27 mouse cellular contexts compared by ENCODE assay signal in the genomic region with DNA sequence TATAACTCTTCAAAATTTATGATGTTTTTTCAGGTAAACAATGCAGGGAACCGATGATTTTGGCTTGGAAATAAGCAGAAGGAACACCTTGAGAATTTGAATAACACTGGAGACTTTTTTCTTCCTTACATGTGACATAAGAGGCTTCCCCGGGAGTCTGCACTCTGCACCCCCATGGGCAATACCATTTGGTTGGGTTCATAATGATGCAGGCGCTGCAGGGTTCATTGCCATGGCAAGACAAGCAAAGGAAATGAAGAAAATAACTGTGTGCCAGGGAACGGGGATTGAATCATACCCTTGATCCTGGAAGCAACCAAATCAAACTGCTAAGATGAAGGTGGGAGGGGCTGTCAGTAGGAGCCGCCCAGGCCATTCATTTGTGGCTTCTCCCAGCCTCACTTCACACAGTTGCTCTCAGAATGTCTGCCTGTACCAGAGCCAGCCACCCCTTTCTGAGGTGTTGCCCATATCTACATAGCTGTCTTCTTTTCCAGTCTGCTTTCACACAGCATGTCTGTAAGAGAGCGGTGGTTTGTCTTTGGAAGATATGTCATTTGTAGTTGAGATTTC.
DNase-seq lines count a peak whose midpoint lies in the region; ATAC-seq lines count a peak whose summit lies in the region.
"Had no signal": no experiment of that assay in that cellular context is flagged by ENCODE, and none has a peak within 500 bp of the region (broad histone marks: within the 10 kb centered on the region; RNA-seq: fewer than 3 reads in every experiment).

No protein-coding gene starts in this region.

- no peaks in the 10 kb centered on the region for H3K27me3 ChIP-seq in forebrain, embryonic 11.5 days (ENCODE audit: control insufficient read depth, insufficient read depth, low read length)
- no peaks in the 10 kb centered on the region for H3K27me3 ChIP-seq in forebrain, embryonic 10.5 days (ENCODE audit: poor library complexity, severe bottlenecking)
- H3K27me3 ChIP-seq in midbrain, embryonic 12.5 days, result no peaks in the 10 kb centered on the region
- H3K27me3 ChIP-seq in midbrain, embryonic 15.5 days (replicated peaks), result no peaks in the 10 kb centered on the region
- no peaks in the 10 kb centered on the region for H3K27me3 ChIP-seq in forebrain, embryonic 12.5 days
- H3K27me3 ChIP-seq in forebrain, embryonic 16.5 days (replicated peaks; ENCODE audit: control insufficient read depth, insufficient read depth, low read length), result no peaks in the 10 kb centered on the region
- H3K27me3 ChIP-seq: embryonic facial prominence, embryonic 12.5 days; liver, embryonic 12.5 days had no signal

- 73% methylated on average over 6 of the region's 6 CpGs for WGBS in forebrain, embryonic 11.5 days
- WGBS in forebrain, embryonic 10.5 days, result 85% methylated on average over 6 of the region's 6 CpGs
- WGBS in midbrain, embryonic 12.5 days, result 82% methylated on average over 6 of the region's 6 CpGs
- WGBS in midbrain, embryonic 15.5 days, result 67% methylated on average over 6 of the region's 6 CpGs
- 75% methylated on average over 6 of the region's 6 CpGs for WGBS in forebrain, embryonic 12.5 days
- 46% methylated on average over 6 of the region's 6 CpGs for WGBS in forebrain, embryonic 16.5 days

- H3K4me2 ChIP-seq in forebrain, embryonic 11.5 days (ENCODE audit: low read depth, low read length, severe bottlenecking), result no peak overlapping the region
- H3K4me2 ChIP-seq in midbrain, embryonic 12.5 days (replicated peaks), result no peak overlapping the region
- H3K4me2 ChIP-seq in midbrain, embryonic 15.5 days, result no peak overlapping the region
- no peak overlapping the region for H3K4me2 ChIP-seq in forebrain, embryonic 12.5 days
- H3K4me2 ChIP-seq in forebrain, embryonic 16.5 days (ENCODE audit: low read length), result no peak overlapping the region
- H3K4me2 ChIP-seq: embryonic facial prominence, embryonic 12.5 days; liver, embryonic 12.5 days had no signal

- H3K36me3 ChIP-seq in forebrain, embryonic 11.5 days (ENCODE audit: control insufficient read depth, insufficient read depth, low read length), result no peaks in the 10 kb centered on the region
- no peaks in the 10 kb centered on the region for H3K36me3 ChIP-seq in forebrain, embryonic 10.5 days (replicated peaks)
- H3K36me3 ChIP-seq in midbrain, embryonic 12.5 days, result no peaks in the 10 kb centered on the region
- H3K36me3 ChIP-seq in midbrain, embryonic 15.5 days (replicated peaks), result no peaks in the 10 kb centered on the region
- H3K36me3 ChIP-seq in forebrain, embryonic 12.5 days (replicated peaks), result no peaks in the 10 kb centered on the region
- no peaks in the 10 kb centered on the region for H3K36me3 ChIP-seq in forebrain, embryonic 16.5 days (ENCODE audit: control insufficient read depth, insufficient read depth)
- H3K36me3 ChIP-seq: embryonic facial prominence, embryonic 12.5 days; hindbrain, embryonic 10.5 days; liver, embryonic 12.5 days had no signal

- no peak for DNase-seq in forebrain, embryonic 11.5 days (ENCODE audit: low spot score)
- DNase-seq in forebrain, embryonic 10.5 days (ENCODE audit: extremely low spot score, low spot score), result no peak
- DNase-seq in testis, postnatal 14 days (ENCODE audit: low spot score), result no peak
- DNase-seq: cerebellum, adult 11-12 months; cerebellum, adult 9-11 months; embryo, embryonic 11 days; heart, postnatal 14 days; kidney, adult 9 months; kidney, postnatal 10 days; layer of hippocampus, postnatal 36 days; left cerebral cortex, postnatal 4 days; lung, postnatal 10 days; right cerebral cortex, adult 18-20 months; spleen, adult 18-20 months; thymus, adult 18-20 months; thymus, postnatal 36 days had no signal

- no peak overlapping the region for H3K4me3 ChIP-seq in forebrain, embryonic 11.5 days (ENCODE audit: low read depth, low read length)
- H3K4me3 ChIP-seq in forebrain, embryonic 10.5 days, result no peak overlapping the region
- H3K4me3 ChIP-seq in midbrain, embryonic 12.5 days, result no peak overlapping the region
- no peak overlapping the region for H3K4me3 ChIP-seq in midbrain, embryonic 15.5 days
- H3K4me3 ChIP-seq in forebrain, embryonic 12.5 days (replicated peaks), result no peak overlapping the region
- H3K4me3 ChIP-seq in forebrain, embryonic 16.5 days (replicated peaks; ENCODE audit: low read length), result no peak overlapping the region
- H3K4me3 ChIP-seq: embryonic facial prominence, embryonic 12.5 days; hindbrain, embryonic 10.5 days; liver, embryonic 12.5 days had no signal

- H3K4me1 ChIP-seq in forebrain, embryonic 11.5 days (replicated peaks; ENCODE audit: control insufficient read depth, insufficient read depth, low read length), result no peaks in the 10 kb centered on the region
- H3K4me1 ChIP-seq in forebrain, embryonic 10.5 days, result peaks cover 17% of the 10 kb centered on the region; the same call in 1 of the 2 replicates
- H3K4me1 ChIP-seq in midbrain, embryonic 12.5 days, result peaks cover 7% of the 10 kb centered on the region; the same call in 1 of the 2 replicates
- no peaks in the 10 kb centered on the region for H3K4me1 ChIP-seq in midbrain, embryonic 15.5 days
- peaks cover 6% of the 10 kb centered on the region; the same call in 1 of the 2 replicates for H3K4me1 ChIP-seq in forebrain, embryonic 12.5 days
- H3K4me1 ChIP-seq in forebrain, embryonic 16.5 days (replicated peaks; ENCODE audit: control insufficient read depth, insufficient read depth, low read length), result peaks cover 12% of the 10 kb centered on the region
- H3K4me1 ChIP-seq: embryonic facial prominence, embryonic 12.5 days; hindbrain, embryonic 10.5 days; liver, embryonic 12.5 days had no signal

- H3K9ac ChIP-seq in forebrain, embryonic 11.5 days (ENCODE audit: low read length), result no peak overlapping the region
- no peak overlapping the region for H3K9ac ChIP-seq in midbrain, embryonic 12.5 days (replicated peaks)
- H3K9ac ChIP-seq in midbrain, embryonic 15.5 days, result no peak overlapping the region
- no peak overlapping the region for H3K9ac ChIP-seq in forebrain, embryonic 12.5 days
- no peak overlapping the region for H3K9ac ChIP-seq in forebrain, embryonic 16.5 days (replicated peaks; ENCODE audit: low read depth, low read length)
- H3K9ac ChIP-seq: embryonic facial prominence, embryonic 12.5 days; liver, embryonic 12.5 days; liver, postnatal 0 days had no signal

- no peak overlapping the region for H3K27ac ChIP-seq in forebrain, embryonic 11.5 days (ENCODE audit: low read depth, low read length)
- no peak overlapping the region for H3K27ac ChIP-seq in forebrain, embryonic 10.5 days
- H3K27ac ChIP-seq in midbrain, embryonic 12.5 days (replicated peaks), result 0 out of 2 replicates have a peak overlapping the region, but pooled peaks have one; percentile 15
- H3K27ac ChIP-seq in midbrain, embryonic 15.5 days, result no peak overlapping the region
- H3K27ac ChIP-seq in forebrain, embryonic 12.5 days, result no peak overlapping the region
- H3K27ac ChIP-seq in forebrain, embryonic 16.5 days (ENCODE audit: low read length), result no peak overlapping the region
- H3K27ac ChIP-seq: embryonic facial prominence, embryonic 12.5 days; hindbrain, embryonic 10.5 days; liver, embryonic 12.5 days; macrophage had no signal

- no peaks in the 10 kb centered on the region for H3K9me3 ChIP-seq in forebrain, embryonic 11.5 days (ENCODE audit: control insufficient read depth, low read length)
- no peaks in the 10 kb centered on the region for H3K9me3 ChIP-seq in forebrain, embryonic 10.5 days
- H3K9me3 ChIP-seq in midbrain, embryonic 12.5 days, result no peaks in the 10 kb centered on the region
- H3K9me3 ChIP-seq in midbrain, embryonic 15.5 days, result no peaks in the 10 kb centered on the region
- no peaks in the 10 kb centered on the region for H3K9me3 ChIP-seq in forebrain, embryonic 12.5 days
- H3K9me3 ChIP-seq in forebrain, embryonic 16.5 days (ENCODE audit: control insufficient read depth, low read length), result no peaks in the 10 kb centered on the region
- H3K9me3 ChIP-seq: embryonic facial prominence, embryonic 12.5 days; hindbrain, embryonic 10.5 days; liver, embryonic 12.5 days had no signal

- ATAC-seq in forebrain, embryonic 11.5 days (replicated peaks; ENCODE audit: low FRiP score), result 0 out of 2 replicates have a peak, but pooled peaks have one; percentile 36
- ATAC-seq in midbrain, embryonic 12.5 days (ENCODE audit: low FRiP score, low read depth), result no peak
- no peak for ATAC-seq in midbrain, embryonic 15.5 days (replicated peaks)
- peak; percentile 43; the same call in 1 of the 2 replicates for ATAC-seq in forebrain, embryonic 12.5 days (ENCODE audit: low FRiP score)
- peak; percentile 60 for ATAC-seq in forebrain, embryonic 16.5 days
- ATAC-seq: CD4-positive, CD25-positive, alpha-beta regulatory T cell, adult 4 months; intestine, postnatal 0 days; liver, embryonic 12.5 days had no signal

Comparison
In these comparisons a context has a peak if more than half of its experiments do, and no peak if none do; other contexts are left out.
1. ATAC-seq: peak in forebrain, embryonic 11.5 days (single experiment), forebrain, embryonic 12.5 days (single experiment) and forebrain, embryonic 16.5 days (single experiment); none in midbrain, embryonic 12.5 days (single experiment) and midbrain, embryonic 15.5 days (single experiment).